Mouse (Mus musculus) heart, adult 18-20 months (tissue): ENCODE data around the gene Parp8. TPM values are rescaled to one million over a fixed set of nuclear protein-coding genes. Genes with fewer than 3 reads are reported as not detected.
A peak's percentile ranks its signal among the peaks of the same experiment; 100 is the strongest.

Experiments used
- DNase-seq, 2 experiments: peaks; one replicate each; pipeline ENCODE4 v3.0.0; 2021 to 2022; ENCODE audit warnings: mixed read lengths in 1 of 2
- long read RNA-seq, 2 experiments: library from polyadenylated mRNA; stranded (forward); transcript quantifications; one replicate each; pipeline ENCODE4 v2.0.0; 2021
- total RNA-seq, 2 experiments: library from RNA; stranded (reverse); gene quantifications; 2 replicates each; pipeline ENCODE4 v1.2.3; 2021

Parp8 gene
- total RNA-seq = 1 to 10 TPM; 8.1 to 9.0 TPM
- long read RNA-seq, experiment 1, partial matches to known transcripts = 2 of 4 reads
- long read RNA-seq, experiment 1, other reads (novel, unspliced or antisense) = 1 of 4 reads
- long read RNA-seq, experiment 2, partial matches to known transcripts = 0 of 3 reads
- long read RNA-seq, experiment 2, other reads (novel, unspliced or antisense) = 1 of 3 reads

DNA sequence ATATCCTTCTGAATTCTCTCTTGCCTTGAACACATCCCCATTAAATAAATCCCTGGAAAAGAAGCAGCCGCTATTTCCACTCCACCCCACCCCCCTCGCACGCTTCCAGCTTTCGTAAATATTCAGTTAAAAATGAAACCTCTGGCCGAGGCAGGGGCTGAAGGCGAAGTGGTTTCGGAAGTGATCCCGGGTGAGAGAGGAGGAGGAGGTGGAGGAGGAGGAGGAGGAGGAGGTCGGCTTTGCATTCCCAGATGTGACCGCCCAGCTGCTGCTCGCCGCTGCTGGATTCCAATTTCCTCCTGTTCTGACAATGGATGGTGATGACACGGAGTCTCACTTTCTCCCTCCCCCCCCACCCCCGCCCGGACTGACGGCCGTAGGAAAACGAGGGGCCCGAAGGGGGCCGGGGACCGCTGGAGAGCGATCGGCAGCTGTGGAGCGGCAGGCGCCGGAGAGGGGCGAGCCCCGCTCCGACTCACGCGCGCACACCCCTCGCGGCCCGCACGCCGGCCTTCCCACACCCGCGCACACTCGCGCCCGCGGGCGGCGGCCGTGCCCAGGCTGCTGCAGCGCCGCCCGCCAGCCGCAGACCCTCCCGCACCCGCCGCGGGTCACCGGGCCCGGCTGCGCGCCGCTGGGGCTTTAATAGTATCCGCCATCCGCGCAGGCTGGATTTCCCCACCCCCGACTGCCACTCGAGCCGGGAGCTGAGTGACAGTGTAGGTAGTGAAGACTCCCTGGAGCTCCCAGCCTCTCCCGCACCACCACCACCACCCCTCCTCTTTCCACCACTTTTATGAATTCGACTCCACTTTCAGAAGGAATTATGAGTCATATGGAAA lies at the start of gene Parp8:
Gene Parp8, minus strand, starts transcription at position 312 of the 842 bp plus-strand sequence.
- DNase-seq = peak; percentile 68 to 75

DNA sequence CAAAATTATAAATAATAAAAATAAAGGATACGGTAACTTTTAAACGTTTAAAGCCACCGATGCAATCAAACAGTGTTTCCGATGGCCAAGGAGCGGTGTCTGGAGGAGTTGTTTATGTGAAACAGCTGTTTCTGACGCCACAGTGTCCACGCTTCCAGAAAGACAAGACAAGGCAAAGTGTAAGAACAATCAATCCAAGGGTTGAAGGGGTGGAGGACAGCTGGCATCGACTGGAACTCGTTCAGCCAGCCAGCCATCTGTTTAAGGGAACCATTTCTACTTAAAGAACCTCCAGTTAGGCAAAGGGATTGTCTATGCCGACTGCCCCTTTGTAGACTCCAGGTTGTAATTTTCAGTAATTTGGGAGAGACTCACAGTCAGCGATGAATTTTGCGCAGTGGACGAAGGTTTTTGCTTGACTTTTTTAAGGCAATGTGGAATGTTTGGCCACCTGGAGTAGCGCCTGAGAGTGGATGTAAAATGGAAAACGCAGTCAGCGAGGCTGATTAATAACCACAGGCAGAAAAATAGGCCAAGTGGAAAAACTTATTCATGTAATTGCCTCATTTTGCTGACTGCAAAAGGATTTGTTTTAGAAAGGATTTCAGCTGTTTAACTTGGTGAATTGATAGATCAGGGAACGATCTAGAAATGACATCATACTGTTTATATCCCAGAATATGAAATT lies 37.4 kb upstream of the Parp8 start:
- peak; percentile 11 to 34 for DNase-seq

DNA sequence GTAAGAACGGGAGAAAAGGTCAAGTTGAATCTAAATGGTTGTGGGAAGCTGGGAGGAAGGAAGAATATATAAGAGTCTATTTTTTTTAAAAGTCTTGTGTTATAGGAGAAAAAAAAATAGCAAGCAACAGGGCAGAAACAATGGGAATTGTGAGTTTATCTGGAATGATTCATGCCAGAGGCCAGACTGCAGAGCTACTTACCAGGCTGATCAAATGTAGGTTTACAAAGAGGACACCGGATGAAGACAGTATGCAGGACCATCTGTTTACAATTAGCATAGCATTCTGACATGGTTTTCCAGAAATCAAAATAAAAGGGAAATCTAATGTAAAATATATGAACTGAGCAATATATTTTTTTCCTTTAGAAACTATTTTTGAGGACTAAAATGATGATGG lies 31.1 kb upstream of the Parp8 start:
- DNase-seq = no peak

DNA sequence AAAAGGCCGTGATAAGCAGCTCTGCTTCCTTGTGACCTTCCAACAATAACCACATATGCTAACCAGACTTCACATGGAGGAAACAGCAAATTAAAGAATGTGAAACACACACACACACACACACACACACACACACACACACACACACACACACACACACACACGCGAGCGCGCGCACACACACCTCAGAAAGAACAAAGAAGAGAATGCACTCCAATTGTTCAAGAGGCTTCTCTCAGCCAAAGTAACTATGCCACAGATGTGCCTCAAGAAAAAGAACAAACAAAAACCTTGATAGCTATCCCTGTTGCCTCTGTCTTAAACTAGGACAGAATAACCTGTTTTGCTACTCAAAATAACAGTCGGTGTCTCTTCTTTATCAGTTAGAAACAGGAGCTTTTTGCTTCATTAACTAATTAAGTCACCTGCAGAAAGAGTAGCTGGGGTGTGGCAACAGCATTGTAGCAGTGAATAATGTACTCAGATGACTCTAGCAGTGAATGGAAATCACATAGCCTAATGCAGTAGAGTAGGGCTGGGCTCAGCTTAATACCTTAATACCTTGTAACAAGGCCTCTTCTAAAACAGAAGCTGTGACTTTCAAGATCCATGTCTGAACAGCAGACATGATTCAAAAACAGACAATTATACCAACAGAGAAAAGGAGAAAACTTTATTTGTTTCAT lies 29.6 kb upstream of the Parp8 start:
- DNase-seq = no peak

DNA sequence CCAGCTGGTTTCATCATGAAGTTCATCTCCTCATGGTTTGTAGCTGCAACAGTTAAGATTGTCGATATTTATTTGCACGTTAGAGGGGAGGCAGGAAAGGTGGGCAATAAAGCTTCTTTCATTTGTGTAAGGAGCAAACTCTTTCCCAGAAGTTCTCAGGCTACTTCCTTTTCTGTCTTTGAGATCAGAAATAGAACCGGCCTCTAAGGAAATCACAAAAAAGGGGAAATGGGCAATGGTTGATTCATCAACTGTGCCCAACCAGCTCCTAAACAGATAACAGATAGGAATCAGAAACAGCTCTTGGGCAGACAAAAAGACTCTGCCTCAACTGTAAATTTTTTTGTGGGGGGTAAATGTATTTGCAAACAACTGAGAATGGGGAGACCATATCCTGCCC lies 27.4 kb upstream of the Parp8 start:
- DNase-seq = no peak

DNA sequence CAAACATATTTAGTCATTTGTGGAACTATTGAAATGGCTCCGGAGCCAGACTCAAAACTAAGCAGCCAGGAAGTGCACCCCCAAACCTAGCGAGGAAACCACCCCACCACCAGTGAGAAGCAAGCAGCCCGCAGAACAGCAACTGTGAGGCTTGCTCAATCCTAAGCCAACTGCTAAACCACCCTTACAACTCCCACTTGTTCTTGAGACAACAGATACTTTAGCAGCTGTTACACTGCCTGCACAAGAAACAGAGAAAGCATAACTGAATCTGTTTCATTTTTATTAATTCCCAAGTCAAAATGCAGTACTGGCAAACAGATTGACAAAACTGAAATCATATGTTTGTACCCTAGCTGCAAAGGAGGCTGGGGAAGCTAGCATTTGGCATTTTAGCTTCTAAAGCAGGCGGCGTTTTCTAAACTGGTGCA lies 23.2 kb upstream of the Parp8 start:
- peak; percentile 21 to 28 for DNase-seq

DNA sequence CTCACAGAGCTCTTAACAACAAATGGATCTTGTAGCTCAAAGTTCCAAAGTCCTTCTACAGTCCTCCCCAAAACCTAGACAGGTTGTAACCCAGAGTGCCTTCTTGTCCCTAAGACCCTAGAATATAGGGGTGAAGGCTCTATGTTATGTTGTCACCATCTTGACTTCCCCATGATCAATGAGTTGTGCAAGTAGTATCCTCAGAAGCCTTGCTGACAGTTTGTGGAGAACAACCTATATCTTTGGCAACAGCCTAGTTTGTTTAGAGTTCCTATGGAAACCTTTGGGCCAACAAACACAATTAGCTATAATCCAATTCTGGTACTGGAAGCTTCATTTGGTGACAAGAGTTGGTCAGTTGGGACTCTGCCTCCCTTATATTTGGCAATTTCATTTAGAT lies 18.2 kb upstream of the Parp8 start:
- DNase-seq = no peak

DNA sequence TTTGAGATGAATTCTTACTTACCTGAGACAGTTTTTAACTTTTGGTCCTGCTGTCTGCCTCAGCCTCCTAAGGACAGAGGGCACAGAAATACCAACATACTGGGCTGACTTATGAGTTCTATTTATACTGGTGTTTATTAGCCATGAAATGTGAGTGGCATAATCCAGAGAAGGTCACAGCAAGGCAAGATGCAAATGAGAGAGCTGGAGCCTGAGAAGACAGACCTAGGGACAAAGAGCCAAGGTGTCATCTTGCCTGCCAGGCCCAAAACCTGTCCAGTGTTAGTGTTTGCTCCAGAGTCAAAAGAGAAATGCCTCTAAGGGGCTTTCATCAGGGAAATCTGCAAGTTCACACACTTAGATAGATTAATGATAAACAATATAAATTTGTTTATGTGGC lies 15.7 kb upstream of the Parp8 start:
- DNase-seq = peak in 1 of 2 experiments; percentile 40

DNA sequence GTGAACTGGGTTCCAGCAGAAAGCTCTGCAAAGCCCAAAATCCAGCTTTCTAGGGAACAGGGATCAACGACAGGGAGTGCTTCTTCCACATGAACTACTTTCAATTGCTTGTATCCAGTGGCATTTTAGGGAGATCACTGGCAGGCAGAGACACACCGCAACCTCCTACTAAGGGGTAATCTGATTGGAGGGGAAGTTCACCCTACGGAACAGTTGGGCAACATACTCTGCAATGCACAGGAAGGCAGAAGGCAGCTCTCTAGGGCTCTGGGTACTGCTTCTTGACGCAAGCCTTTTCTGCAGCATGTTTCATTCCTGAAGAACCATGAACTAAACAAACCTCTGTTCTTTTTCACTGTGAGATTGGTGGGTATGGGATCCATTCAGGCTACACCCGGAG lies 10.9 kb upstream of the Parp8 start:
- DNase-seq = no peak

DNA sequence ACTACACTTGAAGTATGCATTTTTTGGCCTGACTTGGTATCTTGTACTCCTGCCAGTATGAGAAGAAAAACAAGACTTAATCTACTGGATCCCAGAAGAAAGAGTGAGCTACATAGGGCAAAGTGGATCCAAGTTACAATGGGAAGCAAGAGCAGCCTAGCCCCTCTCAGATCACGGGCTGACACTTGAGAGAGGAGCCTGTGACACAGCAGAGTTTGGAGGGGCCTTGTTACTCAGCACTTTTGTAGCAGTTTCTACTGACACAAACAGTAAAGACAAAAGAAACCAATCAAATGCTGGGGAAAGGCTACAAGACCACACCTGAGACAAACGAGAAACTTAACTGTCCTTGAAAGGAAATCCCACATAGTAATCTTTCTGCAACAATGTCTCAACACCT lies 9.8 kb upstream of the Parp8 start:
- no peak for DNase-seq

DNA sequence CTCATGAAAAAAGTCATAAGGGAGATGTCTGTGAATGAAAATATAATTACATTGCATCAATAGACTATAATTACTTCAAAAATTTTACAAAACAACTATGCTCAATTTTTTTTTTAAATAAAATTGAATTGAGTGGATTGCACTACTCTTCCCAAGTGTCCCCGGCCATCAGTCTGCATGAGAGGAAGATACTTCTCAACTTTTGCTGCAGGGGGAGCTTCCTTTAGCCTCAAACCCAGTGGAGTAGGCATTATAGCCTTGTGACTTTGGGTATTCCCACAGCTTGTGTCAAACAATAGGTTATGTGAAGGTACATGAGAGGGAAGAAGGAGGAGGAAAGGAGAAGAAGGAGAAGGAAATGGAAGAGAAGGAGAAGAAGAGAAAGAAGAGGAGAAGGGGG lies 9.3 kb upstream of the Parp8 start:
- DNase-seq = no peak

DNA sequence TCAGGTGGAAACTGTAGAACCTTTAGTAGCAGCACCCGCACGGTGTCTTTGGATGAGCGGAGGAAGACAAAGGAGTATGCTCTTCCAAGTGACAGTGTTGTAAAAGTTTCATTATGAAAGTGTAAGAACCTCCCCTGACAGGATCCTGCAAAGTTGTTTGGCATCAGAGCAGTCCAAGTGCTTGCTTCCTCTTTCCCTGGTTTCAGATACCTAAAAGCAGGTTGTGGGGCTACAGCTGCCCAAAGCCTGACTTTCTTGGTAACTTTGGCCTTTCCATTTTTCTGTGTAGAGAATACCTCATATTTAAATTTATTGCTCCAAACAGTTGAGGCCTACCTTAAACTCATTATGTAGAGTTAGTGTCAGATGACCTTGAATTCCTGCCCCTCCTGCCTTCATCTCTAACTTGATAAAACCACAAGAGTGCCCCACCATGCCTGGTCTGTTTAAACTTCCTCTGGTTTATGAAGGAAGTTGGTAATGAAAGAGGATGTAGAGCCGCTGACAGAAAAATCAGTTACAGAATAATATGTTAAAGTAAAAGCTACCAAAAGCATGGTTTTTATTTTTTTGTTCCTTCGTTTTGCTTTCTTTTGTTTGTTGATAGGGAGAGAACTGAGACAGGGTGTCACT lies 8.5 kb upstream of the Parp8 start:
- peak in 1 of 2 experiments; percentile 34 for DNase-seq

DNA sequence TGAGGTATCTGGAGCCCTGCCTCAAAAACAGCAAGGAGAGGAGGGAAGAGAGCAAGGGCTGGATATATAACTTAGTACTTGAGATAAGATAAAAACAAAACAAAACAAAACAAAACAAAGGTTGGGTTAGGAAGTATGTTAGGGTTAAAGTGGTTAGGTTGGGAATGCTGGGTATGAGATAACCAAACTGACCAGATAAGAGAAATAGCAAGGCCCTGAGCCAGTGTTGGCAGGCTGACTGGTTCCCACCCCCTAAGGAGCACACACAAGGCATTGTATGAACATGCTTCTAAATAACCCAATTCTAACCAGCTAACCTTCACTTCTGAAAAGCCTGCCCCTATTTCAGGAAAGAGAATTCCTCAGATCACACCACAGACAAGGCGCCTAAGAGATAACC lies 7.1 kb upstream of the Parp8 start:
- no peak for DNase-seq

DNA sequence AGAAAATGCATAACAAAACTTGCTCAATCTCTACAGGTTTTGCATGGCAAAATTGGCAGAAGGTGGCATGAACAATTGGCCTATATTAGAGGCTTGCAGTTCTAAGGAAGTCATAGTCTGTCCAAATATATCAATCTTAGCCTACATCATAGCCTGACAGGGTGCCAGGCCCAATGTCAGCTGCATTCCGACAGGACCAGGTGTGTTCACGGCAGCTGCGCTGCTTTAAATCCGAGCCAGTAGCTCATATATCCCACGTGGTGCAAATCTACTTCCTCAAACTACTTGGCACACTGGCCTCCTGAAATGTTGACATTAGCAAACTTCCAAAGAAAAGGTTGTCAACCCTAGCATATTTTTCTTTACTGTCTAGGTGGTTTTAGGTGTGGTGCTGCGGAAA lies 6.2 kb upstream of the Parp8 start:
- DNase-seq = no peak

DNA sequence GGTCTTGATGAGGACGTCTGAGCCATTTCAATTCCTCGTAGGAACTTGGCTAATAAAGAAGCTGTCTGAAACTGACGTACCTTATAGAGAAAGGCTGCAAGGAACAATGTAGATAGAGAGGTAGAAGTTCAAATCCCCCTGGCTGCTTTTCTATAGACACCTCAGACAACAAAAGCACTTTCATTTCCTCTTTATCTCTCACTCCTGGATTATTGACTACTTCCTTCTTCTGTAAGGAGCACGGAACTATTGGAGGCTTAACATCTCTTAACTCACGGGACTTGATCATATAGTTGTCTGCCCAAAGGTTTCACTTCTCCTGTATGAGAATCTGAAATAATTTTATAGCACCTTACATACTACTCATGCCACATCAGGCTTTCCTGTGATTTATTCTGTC lies 2.9 kb upstream of the Parp8 start:
- no peak for DNase-seq

DNA sequence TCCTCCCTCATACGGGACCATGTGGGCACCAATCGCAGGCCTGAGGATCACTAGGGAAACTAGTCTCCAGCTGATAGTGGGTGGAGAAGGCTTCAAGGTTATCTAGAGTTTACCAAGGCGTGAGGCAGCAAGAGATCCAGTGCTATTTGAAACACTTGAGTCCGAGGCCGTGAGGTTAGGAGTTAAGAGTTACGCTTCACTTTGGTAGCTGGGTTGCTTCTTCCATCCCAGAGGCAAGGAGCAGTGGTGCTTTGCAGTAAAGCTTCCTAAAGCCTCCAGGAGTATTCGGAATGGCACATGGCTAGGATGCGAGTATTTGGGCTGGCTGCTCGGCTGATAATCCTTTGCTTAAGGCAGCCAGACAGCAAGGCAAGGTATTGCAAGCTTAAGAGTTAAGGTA lies 2.0 kb upstream of the Parp8 start:
- no peak for DNase-seq

DNA sequence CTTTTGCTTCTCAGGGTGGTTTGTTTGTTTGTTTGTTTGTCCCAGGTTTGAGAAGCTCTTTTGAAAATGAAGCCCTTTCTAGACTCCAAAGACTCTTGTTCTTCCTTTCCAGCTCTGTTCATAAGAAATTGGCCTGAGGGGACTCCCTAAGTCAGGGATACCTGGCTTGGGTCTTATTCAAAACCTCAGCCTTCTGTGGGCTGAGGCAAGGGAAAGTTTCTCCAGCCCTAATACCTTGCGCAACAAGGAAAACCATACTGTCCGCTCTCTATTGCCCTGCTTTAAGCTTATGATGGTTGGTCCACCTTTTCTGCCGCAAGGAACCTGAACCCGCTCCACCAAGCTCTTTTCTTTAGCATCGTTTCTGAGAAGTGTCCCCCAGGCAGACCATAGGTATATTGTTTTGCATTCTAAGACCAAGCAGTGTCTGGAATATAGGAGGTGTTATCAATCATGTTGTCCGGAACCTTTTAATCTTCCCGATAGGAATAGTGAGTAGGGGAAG lies 991 bp upstream of the Parp8 start:
- no peak for DNase-seq

DNA sequence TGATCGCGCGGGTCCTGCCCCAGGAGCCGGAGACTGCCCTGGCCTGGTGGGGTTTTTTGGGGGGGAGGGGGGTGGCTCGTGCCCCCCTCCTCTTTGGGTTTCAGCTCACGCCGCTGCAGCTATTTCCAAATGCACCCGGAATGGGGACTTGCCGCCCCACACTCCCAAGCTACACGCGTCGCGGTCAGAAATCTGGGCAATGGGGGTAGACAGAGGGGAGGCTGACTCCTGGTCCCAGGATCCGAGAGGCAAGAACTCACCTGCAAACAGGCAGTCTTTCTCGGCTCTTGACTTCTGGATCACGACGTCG lies 466 bp downstream of the Parp8 start:
- DNase-seq = peak in 1 of 2 experiments; percentile 65

DNA sequence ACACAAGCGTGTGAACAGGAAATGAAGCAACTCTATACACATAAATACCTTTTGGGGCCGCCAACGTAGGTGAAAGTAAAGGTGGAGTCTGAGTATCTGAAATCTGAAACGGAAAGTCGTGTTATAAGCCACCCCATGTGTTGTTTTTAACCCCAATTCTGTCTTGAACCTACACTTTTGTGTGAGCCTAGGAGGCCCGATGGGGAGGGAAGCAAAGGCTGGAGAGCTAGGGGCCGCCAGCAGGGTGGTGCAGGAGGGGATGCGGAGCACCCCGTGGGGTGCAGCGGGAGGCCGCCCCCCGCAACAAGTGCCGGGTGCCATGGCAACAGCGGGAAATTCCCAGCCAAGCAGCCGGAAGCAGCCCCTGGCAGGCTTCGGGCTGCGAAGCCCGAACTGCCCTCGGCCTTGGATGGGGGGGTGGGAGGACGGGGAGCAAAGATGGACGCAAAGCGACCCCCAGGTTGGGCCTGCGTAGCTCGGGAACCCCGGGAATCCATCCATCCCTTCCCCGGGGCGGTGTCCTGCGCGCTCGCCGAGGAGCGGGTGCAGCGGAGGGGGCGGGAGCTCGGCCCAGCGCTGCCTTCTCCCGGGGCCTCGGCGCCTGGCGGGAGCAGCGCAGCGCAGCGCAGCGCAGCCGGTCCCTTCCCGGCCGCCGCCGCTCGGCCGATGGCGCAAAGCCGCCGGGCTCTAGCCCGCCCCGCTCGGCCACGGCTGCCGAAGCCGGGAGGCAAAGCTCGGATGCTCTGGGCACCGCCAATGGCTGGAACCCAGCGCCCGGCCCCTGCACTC lies 1.0 kb downstream of the Parp8 start:
- peak; percentile 74 to 75 for DNase-seq

DNA sequence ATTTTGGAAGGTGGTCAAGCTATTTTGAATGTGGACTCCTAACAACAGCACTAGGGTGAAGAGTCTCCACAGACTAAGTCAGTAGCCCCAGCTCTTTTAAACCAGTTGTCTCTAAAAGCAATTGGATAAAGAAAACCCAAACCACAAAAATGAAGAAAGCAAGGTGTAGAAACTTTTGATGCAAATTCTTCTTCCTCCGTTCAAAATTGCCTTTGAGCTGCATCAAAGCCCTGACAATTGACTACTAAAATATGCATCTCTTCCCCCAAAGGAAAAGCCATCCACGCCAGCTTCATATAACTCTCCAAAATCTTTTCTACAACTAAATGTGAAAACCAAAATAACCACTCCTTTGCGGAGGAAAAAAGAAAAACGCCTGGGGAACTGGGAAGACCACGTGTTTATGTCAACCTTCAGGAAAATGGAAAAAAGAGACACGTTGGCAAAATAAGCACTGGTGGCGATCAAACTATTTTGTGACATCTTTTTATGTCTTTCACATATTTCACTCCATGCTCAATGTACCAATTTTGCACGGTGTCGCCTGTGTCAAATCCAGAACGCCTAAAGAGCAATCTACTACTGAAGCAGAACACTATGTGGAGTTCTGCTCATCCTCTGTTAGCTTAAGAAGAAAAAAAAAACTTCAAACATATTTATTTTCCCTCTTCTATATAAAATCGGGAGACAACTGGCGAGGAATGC lies 1.8 kb downstream of the Parp8 start:
- peak in 1 of 2 experiments; percentile 43 for DNase-seq

DNA sequence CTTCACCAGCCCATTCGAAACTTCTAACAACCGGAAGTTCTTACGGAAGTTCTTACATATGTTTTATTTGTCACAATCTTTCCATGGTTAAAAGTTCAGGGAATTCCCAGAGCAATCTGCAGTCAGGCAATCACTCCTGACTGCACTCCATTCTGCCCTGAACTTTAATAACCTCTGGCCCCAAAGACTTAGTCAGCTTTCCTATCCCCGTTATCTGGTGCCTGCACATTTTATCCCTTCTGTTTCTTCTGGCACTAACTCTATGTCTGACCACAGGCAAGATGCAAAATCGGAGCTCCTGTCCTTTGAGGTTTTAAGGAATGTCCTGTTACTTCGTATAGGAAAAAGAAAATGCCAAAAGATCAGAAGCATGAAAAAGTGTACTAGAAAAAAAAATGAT lies 4.7 kb downstream of the Parp8 start:
- DNase-seq = peak in 1 of 2 experiments; percentile 63
